Mouse (Mus musculus) liver, embryonic 11.5 days (tissue): Measurements from ENCODE around the gene Zfc3h1. TPM values are rescaled to one million over a fixed set of nuclear protein-coding genes. Genes with fewer than 3 reads are reported as not detected.

Experiments
- ATAC-seq: fragments of 200-750 bp; cut with Nextera tagmentation; replicated peaks from 2 replicates; pipeline ENCODE4 v1.8.0; 2017; ENCODE audit warnings: moderate number of reproducible peaks, mild to moderate bottlenecking, moderate TSS enrichment, moderate library complexity; ENCODE audit not compliant: low FRiP score
- DNase-seq: peaks from one replicate; pipeline ENCODE4 v3.0.0-alpha.2; 2017; ENCODE audit warnings: low spot score
- H3K27ac ChIP-seq: fragments of 300-500 bp; sonication (generic); 2 replicates; pipeline ENCODE4 v1.5.1; 2014; ENCODE audit warnings: mild to moderate bottlenecking, low read depth, low read length, control low read depth
- H3K27me3 ChIP-seq: fragments of 300-500 bp; sonication (generic); replicated peaks from 2 replicates; pipeline ENCODE4 v1.6.1; 2014; ENCODE audit warnings: low read length, mixed read lengths; ENCODE audit not compliant: control insufficient read depth, insufficient read depth
- H3K36me3 ChIP-seq: fragments of 300-500 bp; sonication (generic); 2 replicates; pipeline ENCODE4 v1.6.1; 2014; ENCODE audit warnings: mild to moderate bottlenecking, low read length, moderate library complexity, mixed read lengths; ENCODE audit not compliant: control insufficient read depth, insufficient read depth
- H3K4me1 ChIP-seq: fragments of 300-500 bp; sonication (generic); replicated peaks from 2 replicates; pipeline ENCODE4 v1.6.1; 2014; ENCODE audit warnings: low read length, mixed read lengths; ENCODE audit not compliant: control insufficient read depth, insufficient read depth
- H3K4me2 ChIP-seq: fragments of 300-500 bp; sonication (generic); 2 replicates; pipeline ENCODE4 v1.6.1; 2014; ENCODE audit warnings: mild to moderate bottlenecking, control low read depth, moderate library complexity
- H3K4me3 ChIP-seq: fragments of 300-500 bp; sonication (generic); 2 replicates; pipeline ENCODE4 v1.5.1; 2014; ENCODE audit warnings: low read depth, low read length, control low read depth
- H3K9ac ChIP-seq: fragments of 300-500 bp; sonication (generic); 2 replicates; pipeline ENCODE4 v1.6.1; 2014; ENCODE audit warnings: low read depth, low read length, control low read depth
- H3K9me3 ChIP-seq: fragments of 300-500 bp; sonication (generic); 2 replicates; pipeline ENCODE4 v1.6.1; 2016; ENCODE audit warnings: low read length, inconsistent platforms, mixed read lengths; ENCODE audit not compliant: control insufficient read depth
- WGBS: fragments of 180-500 bp; shearing (Covaris S2); extraction: QIAGEN DNeasy Blood & Tissue Kit; methylation state at CpG from one replicate; pipeline ENCODE4 v1.1.7; 2014; 5-methylcytosine and 5-hydroxymethylcytosine counted together
- polyA plus RNA-seq: library from polyadenylated mRNA; unstranded; fragments of >200 nt; fragmentation: Nextera tagmentation; extraction: Ambion mirVana; gene quantifications from 2 replicates; pipeline ENCODE4 v1.2.1, GENCODE M21; 2014

Zfc3h1 gene
- polyA plus RNA-seq, 1 experiment from 2014 or later, result 24.7 TPM

DNA sequence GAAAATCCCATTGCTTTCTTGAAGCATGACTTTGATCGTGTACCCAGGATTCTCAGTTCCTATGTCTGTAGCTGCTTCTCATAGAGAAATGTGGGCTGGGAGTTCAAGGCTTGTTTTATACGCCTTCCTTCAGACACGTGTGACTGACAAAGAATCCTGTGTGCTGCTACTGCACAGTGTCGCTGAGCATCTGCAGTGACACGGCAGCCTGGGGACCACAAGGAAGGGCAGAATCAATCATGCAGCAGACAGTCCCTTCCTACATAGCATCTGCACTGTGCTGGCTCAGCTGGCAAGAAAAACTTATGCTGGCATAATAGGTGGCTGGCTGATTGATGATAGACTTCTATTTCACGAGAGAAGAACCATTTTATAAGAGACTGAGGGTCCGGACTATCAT, 80.3 kb downstream of the Zfc3h1 start:
- WGBS, result 74% methylated on average over 7 of the region's 7 CpGs
- no peaks in the 10 kb centered on the region for H3K27me3 ChIP-seq

DNA sequence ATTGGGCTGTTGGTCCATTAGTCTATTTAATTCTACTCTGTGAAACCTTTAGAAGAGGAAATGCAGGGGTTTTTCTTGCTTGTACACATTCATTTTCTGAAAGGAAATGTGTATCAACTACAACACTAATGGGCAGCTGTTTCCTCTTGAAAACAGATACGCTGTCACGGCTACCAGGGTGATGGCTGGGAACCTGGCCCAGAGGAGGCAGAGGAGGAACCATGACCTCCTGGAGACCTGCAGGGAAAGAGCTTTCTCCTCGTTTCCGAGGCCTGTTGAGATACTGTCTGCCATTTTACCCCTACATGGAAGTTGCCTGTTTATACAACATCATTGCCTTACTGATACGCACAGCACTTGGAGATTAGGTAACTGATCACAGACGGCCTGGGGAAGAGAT, 81.0 kb downstream of the Zfc3h1 start:
- no peaks in the 10 kb centered on the region for H3K4me1 ChIP-seq
- no peak overlapping the region for H3K4me2 ChIP-seq
- H3K9ac ChIP-seq, result no peak overlapping the region
- no peaks in the 10 kb centered on the region for H3K36me3 ChIP-seq
- ATAC-seq (no peak), DNase-seq (no peak)
- H3K4me3 ChIP-seq, result no peak overlapping the region
- no peaks in the 10 kb centered on the region for H3K27me3 ChIP-seq
- no peaks in the 10 kb centered on the region for H3K9me3 ChIP-seq
- H3K27ac ChIP-seq, result no peak overlapping the region
- 50% methylated on average over 6 of the region's 6 CpGs for whole genome bisulfite sequencing

More for the DNA sequence above, 80.3 kb downstream of the Zfc3h1 start:
- no peaks in the 10 kb centered on the region for H3K4me1 ChIP-seq
- no peak overlapping the region for H3K9ac ChIP-seq
- no peak overlapping the region for H3K4me3 ChIP-seq
- no peaks in the 10 kb centered on the region for H3K36me3 ChIP-seq
- H3K4me2 ChIP-seq, result no peak overlapping the region
- ATAC-seq (no peak), DNase-seq (no peak)
- no peak overlapping the region for H3K27ac ChIP-seq
- no peaks in the 10 kb centered on the region for H3K9me3 ChIP-seq

DNA sequence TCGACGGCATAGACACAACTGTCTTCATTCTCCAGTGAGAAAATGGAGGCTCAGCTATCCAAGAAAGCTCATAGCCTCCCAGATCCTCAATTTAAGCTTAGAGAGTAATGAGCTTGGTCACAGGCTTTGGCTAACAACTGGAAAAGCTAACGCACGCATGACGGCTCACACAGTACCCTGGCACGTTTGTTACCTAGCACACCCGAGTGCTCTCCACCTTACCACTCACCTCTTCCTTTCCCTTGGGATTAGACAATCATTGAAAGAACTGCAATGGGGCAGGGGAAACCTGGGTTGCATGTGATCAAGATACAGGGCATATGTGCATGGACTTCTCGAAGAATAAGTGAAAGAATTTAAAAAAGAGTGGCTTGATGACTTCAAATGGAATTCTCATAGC, 83.2 kb downstream of the Zfc3h1 start:
- ATAC-seq, result no peak
- H3K27ac ChIP-seq, result no peak overlapping the region
- no peak overlapping the region for H3K9ac ChIP-seq
- WGBS, result 87% methylated on average over 8 of the region's 8 CpGs
- H3K4me1 ChIP-seq, result no peaks in the 10 kb centered on the region
- no peaks in the 10 kb centered on the region for H3K27me3 ChIP-seq
- no peak for DNase-seq
- H3K4me2 ChIP-seq, result no peak overlapping the region
- no peaks in the 10 kb centered on the region for H3K9me3 ChIP-seq
- no peaks in the 10 kb centered on the region for H3K36me3 ChIP-seq
- no peak overlapping the region for H3K4me3 ChIP-seq

DNA sequence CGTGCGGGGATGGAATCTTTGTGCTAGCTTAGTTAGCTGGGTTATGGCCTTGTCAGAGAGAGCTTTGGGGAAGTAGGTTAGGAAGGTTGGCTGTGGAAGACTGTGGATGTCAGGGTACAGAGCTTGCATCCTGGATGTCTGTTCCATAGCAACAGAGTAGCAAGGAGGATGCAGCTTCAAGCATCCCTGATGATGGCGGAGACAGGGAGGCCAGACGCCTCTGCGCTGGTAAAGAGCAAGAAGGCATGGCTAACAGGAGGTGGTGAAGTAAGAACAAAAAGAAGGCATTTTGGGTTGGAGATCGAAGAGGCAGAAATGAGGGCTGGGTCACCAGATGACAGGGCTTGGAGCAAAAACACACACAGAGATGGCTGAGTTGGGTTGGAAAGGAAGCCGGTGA, 83.9 kb downstream of the Zfc3h1 start:
- ATAC-seq, result no peak
- no peak overlapping the region for H3K27ac ChIP-seq
- no peak overlapping the region for H3K4me2 ChIP-seq
- no peaks in the 10 kb centered on the region for H3K9me3 ChIP-seq
- DNase-seq, result no peak
- H3K36me3 ChIP-seq, result no peaks in the 10 kb centered on the region
- H3K4me1 ChIP-seq, result no peaks in the 10 kb centered on the region
- no peak overlapping the region for H3K4me3 ChIP-seq
- no peak overlapping the region for H3K9ac ChIP-seq
- WGBS, result 55% methylated on average over 7 of the region's 7 CpGs
- no peaks in the 10 kb centered on the region for H3K27me3 ChIP-seq

DNA sequence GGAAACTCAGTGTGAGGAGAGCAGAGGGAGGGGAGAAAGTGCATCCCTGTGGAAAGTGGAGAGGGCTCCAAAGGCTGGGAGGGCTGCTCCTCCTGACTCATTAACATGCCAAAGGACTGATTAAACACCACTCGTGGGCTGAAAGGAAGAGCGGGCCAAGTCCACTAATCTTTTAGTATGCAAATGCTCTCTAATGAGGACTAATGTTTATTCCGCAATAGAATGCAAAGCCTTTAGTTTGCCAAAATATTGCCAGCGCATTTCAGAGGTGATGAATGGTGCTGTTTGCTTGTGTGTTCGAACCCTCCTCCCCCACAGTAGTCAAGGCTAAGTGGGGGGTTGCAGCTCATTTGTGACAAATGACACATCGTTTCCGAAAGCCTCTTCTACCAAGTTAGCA, 84.3 kb downstream of the Zfc3h1 start:
- Histone ChIP-seq H3K27ac (no peak overlapping the region), H3K9me3 (no peaks in the 10 kb centered on the region), H3K27me3 (no peaks in the 10 kb centered on the region), H3K4me3 (no peak overlapping the region), H3K9ac (no peak overlapping the region), H3K4me1 (no peaks in the 10 kb centered on the region), H3K36me3 (no peaks in the 10 kb centered on the region), H3K4me2 (no peak overlapping the region)
- whole genome bisulfite sequencing, result 38% methylated on average over 7 of the region's 7 CpGs
- ATAC-seq (no peak), DNase-seq (no peak)

DNA sequence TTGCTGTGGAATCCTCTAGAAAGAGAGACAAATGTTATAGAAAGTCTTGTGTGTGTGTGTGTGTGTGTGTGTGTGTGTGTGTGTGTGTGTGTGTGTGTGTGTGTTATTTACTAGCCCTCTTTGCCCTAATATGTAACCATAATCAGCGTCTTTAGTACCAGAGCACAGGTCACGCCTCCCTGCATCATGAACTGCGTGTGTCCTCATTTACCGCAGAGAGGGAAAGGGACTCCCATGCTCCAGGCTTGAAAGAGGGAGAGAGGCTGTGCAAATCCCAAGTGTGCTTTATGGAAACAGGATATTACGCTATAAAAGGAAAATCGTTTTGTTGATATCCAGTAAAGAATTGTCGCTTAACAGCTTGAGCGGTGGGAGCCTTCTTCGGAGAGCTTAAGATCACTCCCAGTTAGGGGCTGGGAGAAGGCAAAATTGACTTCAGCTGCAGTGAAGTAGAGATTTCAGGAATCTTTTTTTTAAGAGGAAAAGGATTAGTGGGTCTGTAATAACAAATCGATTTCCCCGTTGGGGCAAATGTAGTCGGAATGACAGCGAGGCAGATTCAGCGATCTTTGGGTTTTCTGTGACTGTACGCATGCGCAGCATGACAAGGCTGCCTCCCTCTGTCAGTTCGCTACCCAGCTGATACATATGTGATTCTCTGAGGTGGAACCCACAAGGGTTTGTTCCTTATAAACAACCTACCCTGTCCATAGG, 86.0 kb downstream of the Zfc3h1 start:
- peak overlapping the region; percentile 6; the same call in 1 of the 2 replicates for H3K4me3 ChIP-seq
- no peaks in the 10 kb centered on the region for H3K4me1 ChIP-seq
- H3K27ac ChIP-seq, result no peak overlapping the region
- H3K4me2 ChIP-seq, result peak overlapping the region; percentile 43
- H3K9me3 ChIP-seq, result no peaks in the 10 kb centered on the region
- WGBS, result 52% methylated on average over 17 of the region's 17 CpGs
- H3K27me3 ChIP-seq, result no peaks in the 10 kb centered on the region
- no peak for ATAC-seq
- no peaks in the 10 kb centered on the region for H3K36me3 ChIP-seq
- no peak for DNase-seq
- no peak overlapping the region for H3K9ac ChIP-seq

DNA sequence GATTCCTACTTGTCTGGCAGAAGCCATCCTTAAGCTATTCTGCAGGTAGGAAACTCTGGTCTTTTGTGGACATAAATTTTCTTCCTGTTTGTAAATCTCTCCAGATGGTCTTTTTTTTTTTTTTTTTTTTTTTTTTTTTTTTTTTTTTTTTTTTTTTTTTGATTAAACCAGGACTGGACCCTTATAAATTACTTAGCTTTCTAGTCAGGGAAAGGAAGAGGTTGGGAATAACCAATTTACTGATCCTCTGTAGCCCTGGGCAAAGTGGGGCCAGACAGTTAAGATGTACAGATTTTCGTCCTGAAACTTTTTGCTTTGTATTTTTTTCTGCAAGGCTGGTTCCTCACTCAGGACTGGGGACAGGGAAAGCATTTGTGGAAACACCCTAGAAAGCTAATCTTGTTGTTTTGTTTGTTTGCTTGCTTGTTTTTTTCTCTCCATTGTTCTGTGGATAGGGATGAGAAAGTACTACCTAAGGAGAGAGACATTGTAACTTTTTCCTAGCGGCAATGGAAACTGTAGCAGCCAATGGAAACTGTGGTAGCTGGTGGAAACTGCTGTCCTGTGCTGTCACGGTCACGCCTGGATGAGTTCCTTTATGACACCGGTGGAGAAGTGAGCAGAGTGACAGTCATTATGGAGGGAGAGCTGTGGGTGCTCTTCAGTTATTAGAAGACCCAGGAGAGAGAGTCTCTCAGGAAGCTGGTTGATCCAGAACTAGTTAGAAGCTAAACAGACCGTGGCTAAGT, 88.6 kb downstream of the Zfc3h1 start:
- no peak overlapping the region for H3K4me3 ChIP-seq
- ATAC-seq (no peak), DNase-seq (no peak)
- 74% methylated on average over 6 of the region's 6 CpGs for WGBS
- H3K9ac ChIP-seq, result no peak overlapping the region
- no peak overlapping the region for H3K27ac ChIP-seq
- no peaks in the 10 kb centered on the region for H3K27me3 ChIP-seq
- peaks cover 2% of the 10 kb centered on the region; the same call in 1 of the 2 replicates for H3K4me1 ChIP-seq
- H3K36me3 ChIP-seq, result no peaks in the 10 kb centered on the region
- no peaks in the 10 kb centered on the region for H3K9me3 ChIP-seq
- no peak overlapping the region for H3K4me2 ChIP-seq

DNA sequence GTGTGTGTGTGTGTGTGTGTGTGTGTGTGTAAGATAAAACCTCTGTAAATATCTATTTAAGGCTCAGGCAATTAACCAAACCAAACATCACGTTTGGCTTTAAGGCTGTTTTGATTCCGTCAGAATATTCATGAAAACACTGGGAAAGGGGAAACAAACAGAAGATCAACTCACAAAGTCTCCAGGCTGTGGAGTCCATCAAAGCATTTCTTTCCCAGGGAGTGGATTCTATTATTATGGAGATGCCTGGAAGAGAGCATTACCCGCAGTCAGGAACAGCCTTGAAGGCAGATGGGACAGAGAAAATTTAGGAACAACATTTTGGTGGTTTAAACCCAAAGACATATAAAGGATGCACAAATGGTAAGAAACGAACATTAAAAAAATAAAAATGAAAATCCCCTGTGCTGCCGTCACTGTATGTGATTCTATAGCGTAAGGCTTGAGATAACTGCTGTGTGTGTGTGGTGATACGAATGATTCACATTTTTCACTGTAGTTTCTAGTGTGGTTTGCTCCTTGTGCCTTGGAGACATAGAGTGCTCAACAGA, 90.3 kb downstream of the Zfc3h1 start:
- Histone ChIP-seq H3K4me1 (peaks cover 3% of the 10 kb centered on the region; the same call in 1 of the 2 replicates), H3K27ac (no peak overlapping the region), H3K4me3 (no peak overlapping the region), H3K9ac (no peak overlapping the region), H3K9me3 (no peaks in the 10 kb centered on the region), H3K27me3 (no peaks in the 10 kb centered on the region), H3K4me2 (no peak overlapping the region), H3K36me3 (no peaks in the 10 kb centered on the region)
- DNase-seq (no peak), ATAC-seq (no peak)
- 70% methylated on average over 7 of the region's 7 CpGs for WGBS
